Mouse (Mus musculus) cerebellum, postnatal 14 days (tissue): ENCODE data around the gene Golgb1.
"Not testable (repeated sequence)": the region's sequence is repeated elsewhere in the genome, so short reads cannot be mapped to it uniquely, and the experiment has no call there.

Source experiments
- DNase-seq, 2 experiments: peaks; one replicate each; pipeline ENCODE4 v3.0.0; 2021; ENCODE audit warnings: mixed read lengths in 2 of 2

Gene Golgb1

DNA sequence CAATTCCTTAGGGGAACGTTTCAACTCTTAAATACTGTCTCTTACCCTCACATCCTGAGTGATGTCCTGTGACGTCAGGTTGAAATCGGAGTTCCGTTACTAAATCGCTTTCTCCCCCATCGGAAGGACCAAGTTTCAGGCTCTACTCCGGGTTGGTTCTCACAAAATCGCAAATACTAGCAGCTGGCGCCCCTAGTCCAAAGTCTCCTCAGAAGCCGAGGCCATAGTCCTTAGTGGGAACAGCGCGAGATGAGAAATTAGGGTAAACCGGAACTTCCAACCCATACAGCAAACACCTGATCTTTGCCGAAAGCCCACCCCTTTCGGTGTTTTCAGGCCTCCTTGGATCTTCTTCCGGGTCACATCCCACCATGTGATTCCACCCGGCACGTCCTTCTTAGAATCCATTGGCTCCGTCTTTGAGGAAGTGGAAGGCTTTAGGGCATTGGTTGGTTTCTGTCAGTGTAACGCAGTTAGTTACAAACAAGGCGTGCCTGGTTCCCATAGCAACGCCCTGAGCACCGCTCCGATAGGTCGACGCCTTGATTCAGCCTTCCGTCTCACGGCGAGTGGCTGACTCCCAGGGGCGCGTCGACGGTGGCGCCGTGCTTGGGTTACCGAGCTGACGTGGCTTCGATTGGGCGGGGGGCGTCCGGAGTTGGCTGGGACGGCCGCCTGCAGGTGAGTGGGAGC is at the start of gene Golgb1, which contains the start of gene Eaf2:
TSS of gene Golgb1 (plus strand) at position 558 of the 693 bp plus-strand sequence.
TSS of gene Eaf2 (minus strand) at position 421 of the 693 bp plus-strand sequence.
- peak; percentile 96 for DNase-seq

DNA sequence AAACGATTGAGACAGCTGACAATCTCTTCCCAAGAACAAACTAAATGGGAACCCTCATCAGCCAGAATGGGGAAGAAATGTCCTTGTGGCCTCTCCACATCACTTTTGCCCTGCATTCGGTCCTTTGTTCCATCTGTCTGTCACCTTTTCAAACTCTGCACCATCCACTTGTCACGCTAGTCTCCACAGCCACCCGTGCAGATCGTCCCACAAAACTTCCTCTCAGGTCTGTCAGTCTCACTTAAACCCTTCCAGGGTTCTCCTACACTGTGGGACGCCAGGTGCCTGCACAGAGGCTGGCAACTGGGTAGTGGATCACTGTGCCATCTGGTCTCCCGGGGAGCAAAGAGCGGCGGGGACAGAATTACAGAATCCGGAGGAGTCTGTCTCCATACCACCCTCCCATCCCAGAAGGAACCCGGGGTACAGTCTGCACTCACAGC is 47.3 kb upstream of the Golgb1 start:
- no peak for DNase-seq

DNA sequence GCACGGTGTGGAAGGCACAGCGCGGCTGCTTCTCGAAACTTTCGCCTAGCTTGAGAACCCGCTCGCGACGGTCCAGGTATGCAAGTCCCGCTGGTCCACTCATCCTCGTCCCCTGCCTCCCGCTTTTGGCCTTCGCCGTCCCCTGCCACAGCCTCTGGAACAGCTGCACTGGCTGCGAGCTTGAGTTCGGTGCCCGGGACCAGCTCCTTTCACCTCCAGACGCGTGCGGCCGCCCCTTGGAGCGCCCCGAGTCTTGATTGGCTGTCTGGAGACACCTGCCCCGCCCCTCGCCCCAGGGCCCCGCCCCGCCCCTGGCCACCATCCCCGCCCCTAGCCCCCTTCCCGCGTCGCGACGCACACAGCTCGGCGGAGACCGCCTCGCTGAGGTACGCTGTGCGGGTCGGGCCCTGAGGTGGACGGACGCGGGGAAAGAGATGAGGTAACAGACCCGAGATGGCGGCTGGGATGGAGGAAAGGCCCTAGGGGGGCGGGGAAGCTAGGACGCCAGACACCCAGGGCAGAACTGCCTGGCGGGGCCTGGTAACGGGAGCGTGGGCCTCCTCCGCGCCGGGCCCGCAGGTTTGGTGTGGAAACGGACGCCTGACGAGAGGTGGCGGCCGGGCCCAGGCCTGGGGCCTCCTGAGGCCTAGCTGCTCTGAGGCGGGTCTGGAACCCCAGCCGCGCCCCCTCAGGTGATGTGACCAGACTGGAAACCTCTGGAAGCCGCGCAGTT is 46.7 kb upstream of the Golgb1 start, which contains the start of gene Iqcb1:
TSS of gene Iqcb1 (plus strand) at position 332 of the 733 bp plus-strand sequence.
- DNase-seq = peak; percentile 88 to 89

DNA sequence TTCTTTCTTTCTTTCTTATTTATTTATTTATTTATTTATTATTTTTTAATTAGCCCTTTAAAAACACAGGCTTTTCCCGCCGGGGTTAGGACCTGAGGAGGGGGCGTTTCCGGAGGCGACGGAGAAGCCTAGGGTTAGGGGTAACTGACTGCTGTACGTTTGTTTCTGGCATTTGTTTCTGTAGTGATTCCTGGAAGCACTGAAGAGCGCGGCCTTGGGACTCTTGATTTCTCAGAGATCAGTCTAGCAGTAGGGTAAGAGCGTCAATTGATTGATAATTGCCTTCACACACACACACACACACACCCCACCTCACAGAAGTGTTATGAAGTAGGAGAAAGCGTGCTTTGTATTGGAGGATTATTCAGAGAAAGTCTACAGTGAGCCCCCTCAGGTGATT is 46.1 kb upstream of the Golgb1 start:
- DNase-seq = no peak

GRCm38 (mm10) chr16:36846894-36847293 is 28.0 kb upstream of the Golgb1 start:
- DNase-seq = not testable (repeated sequence)

DNA sequence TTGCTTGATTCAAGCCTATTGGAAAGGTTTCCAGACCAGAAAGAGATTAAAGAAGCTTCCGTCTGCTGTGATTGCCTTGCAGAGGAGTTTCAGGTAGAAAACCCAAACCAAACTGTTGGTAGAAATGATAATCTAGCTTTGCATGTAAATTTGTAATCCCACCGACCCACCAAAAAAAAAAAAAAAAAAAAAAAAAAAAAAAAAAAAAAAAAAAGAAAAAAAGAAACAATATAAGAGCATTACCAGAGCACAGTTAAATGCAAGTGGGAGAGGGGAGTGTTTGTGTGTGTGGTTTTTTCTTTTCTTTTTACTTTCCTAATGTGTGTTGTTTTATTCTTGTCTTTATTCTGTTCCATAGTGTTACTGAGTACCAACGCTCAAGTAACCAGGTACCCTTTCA is 23.7 kb upstream of the Golgb1 start:
- no peak for DNase-seq

DNA sequence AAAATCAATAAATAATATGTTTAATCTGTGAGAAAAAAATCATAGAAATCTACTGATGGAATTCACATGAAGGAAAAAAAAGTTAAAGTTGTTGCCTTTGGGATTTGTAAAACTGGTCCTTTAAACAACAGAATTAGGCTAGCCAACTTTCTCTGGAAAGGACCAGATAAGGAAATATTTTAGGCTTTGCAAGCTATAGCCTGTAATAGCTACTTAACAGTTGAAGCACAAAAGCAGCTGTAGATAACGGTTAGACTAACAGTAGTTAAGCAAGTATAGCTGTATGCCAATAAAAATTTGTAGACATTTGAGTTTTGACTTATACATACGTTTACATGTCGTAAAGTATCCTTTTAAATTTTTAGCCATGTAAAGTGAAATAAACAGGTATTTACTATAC is 11.4 kb upstream of the Golgb1 start:
- DNase-seq = no peak

DNA sequence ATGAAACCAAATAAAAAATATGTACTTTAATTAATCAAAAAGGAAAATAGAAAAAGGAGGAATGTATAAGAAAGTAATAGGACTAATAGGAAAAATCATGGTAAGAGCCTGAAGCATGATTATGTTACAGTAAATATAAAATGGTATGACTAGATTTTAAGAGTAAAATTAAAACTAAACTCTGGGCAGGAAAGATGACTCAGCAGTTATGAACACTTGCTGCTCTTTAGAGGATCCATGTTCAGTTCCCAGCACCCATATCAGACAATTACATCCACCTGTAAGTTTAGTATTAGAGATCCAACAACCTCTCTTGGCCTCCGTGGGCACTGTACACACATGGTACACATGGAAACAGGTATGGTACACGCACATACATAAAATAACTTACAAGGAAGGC is 5.5 kb upstream of the Golgb1 start:
- no peak for DNase-seq

- peak in 1 of 2 experiments; percentile 80 for DNase-seq
Observed at GRCm38 (mm10) chr16:36875276-36875851, 424 bp downstream of the Golgb1 start.

GRCm38 (mm10) chr16:36877316-36877715 is 2.4 kb downstream of the Golgb1 start:
- DNase-seq = no peak

DNA sequence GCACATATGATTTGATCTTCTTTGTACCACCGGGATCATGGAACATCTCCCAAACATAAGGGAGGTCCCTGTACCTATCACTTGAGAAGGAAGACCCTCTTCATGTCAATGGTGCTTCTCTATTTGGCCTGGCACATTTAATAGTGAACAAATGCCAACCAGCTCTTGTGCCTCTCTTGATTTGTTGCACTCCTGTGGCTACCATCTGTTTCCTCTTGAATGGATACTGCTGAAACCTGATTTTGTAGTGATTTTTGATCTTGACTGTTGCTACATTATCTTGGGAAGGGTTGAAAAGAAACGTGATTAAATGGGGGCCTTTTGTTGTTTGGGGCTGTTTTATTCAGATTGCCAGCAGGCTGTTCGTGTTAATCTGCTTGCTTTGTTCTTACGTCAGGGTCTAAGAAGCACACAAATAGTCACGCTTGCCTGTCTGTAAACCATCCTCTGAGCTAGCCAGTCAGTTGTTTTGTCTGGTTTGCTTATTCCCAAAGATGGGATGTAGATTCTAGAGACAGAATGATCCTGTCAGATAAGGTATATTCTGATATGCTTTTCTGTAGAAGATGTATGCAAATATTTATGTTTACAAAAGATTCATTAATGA is 7.9 kb downstream of the Golgb1 start:
- DNase-seq = peak; percentile 63 to 80

GRCm38 (mm10) chr16:36884881-36885280 is 9.9 kb downstream of the Golgb1 start:
- DNase-seq = peak; percentile 56 to 80

DNA sequence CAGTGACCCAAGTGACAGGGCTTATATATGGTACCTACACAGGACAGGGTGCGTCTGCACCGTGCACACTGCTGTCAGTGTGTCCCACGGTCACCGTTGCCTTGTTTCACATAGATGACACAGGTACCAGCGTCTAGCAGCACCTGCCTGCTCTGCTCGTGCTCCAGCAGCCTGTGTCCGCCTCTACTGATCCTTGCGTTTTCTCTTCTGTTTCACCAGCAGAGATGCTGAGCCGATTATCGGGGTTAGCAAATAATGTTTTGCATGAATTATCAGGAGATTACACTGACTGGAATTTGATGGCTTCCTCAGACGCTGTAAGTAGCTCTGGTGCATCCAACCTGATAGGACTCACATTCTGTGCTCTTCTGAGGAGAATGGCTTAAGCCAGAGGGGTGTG is 11.0 kb downstream of the Golgb1 start:
- no peak for DNase-seq

DNA sequence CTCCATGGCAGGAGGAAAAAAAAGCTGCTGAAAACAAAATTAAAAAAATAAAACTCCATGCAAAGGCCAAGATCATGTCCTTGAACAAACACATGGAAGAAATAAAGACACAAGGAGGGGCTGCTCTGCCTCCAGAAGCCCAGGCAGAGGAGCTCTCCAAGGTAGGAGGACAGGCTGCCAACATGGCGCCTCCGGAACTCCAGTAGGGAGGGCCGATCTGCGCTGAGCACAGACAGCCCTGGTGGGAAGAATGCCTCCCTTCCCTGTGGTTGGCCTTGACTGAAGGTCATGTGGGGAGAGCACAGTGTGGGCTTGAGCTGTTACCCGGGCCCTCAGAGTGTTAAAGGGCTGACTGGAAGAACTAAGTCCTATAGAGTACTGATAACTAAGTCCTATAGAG is 12.6 kb downstream of the Golgb1 start:
- DNase-seq = peak in 1 of 2 experiments; percentile 27

DNA sequence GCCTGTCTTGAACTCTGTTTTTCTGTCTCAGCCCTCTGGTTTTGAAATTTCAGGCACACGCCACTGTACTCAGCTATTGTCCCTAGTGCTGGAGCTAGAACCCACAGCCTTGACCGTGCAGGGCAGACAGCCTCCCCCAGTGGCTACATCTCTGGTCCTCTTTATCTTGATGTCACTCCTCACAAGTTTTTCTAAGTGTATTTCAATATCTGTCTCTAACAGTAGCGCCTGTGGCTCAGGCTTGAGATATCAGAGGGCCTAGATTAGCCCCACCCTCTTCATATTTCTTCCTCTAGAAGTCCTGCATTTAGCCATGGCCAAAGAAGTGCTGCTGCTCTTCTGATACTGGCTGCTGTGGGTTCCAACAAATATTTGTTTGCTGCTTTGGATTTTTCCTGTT is 15.6 kb downstream of the Golgb1 start:
- no peak for DNase-seq

DNA sequence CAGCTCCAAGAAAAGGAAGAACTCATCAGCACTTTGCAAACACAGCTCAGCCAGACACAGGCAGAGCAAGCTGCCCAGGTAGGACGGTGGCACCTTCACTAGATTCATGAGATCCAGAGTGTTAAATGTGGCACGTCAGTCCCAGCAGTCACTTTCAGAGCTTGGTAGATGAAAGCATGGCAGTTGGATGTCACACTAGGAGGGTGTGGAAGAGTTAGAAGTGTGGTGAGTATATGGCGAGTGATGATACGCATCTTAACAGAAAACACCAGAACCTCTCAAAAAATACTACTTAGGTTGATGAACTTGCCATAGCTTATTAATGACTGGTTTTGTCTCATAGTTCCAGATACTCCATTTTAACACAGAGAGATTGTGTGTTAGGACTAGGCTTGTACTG is 16.5 kb downstream of the Golgb1 start:
- DNase-seq = no peak

DNA sequence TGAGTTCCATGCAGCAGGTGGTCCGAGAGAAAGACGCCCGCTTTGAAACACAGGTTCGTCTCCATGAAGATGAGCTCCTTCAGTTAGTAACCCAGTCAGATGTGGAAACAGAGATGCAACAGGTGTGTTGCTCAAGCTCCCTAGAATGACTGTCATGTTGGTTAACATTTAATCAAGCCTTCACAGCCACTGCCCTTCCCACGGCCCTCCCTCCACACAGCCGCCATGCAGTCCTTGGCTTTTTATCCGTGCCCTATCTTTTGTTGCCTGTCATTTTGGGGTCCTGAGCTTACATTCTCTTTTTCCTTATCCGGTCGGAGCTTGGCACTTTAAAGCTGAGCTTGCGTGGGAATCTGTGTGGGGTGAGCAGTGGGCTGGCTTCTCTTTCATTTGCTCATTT is 18.4 kb downstream of the Golgb1 start:
- no peak for DNase-seq

- no peak for DNase-seq
Observed at GRCm38 (mm10) chr16:36896712-36897111, 21.8 kb downstream of the Golgb1 start.

DNA sequence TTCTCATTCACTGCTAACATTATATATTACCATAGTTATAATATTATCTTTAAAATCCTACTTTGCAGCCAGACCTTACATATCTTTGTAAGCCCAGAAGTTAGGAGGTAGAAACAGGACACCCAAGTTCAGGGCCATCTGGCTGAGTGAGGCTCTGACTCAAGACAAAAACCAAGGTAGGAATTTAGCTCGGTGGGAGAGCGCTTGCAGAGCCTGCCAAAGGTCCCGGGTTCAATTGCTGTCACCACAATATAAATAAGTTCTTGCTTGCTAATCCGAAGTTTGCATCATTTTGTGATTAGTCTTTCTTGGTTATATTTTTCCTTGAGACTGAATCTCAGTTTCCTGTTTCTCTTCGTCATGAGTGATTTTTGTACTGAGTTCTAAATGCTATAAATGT is 28.2 kb downstream of the Golgb1 start:
- DNase-seq = no peak

DNA sequence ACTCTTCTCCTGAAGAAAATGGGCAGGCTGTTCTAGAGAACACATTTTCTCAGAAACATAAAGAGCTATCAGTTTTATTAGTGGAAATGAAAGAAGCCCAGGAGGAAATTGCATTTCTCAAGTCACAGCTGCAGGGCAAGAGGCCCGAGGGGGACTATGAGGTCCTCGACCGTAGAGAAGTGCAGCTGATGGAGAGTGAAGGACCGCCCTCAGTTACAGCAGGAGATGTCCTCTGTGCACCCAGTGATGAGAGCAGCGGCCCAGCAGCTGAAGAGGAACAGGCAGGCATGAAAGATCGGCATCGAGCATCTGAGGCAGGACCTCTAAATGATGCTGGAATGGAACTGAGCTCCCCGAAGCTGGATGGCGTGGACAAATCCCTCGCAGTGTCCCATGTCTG is 37.0 kb downstream of the Golgb1 start:
- no peak for DNase-seq

- no peak for DNase-seq
Observed at GRCm38 (mm10) chr16:36912311-36912710, 37.4 kb downstream of the Golgb1 start.

GRCm38 (mm10) chr16:36914195-36914594 is 39.3 kb downstream of the Golgb1 start:
- no peak for DNase-seq

DNA sequence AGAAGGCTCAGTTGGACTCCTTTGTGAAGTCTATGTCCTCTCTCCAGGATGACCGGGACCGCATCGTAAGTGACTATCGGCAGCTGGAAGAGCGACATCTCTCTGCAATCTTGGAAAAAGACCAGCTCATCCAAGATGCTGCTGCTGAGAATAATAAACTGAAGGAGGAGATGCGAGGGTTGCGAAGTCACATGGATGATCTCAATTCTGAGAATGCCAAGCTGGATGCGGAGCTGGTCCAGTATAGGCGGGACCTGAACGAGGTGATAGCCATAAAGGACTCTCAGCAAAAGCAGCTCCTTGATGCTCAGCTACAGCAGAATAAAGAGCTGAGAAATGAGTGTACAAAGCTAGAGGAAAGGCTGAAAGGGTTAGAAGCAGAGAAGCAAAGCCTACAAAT is 43.6 kb downstream of the Golgb1 start:
- DNase-seq = no peak
